Mouse (Mus musculus): ENCODE results near the gene Cd52. TPM values are rescaled to one million over a fixed set of nuclear protein-coding genes. Genes with fewer than 3 reads are reported as not detected.
A peak's percentile ranks its signal among the peaks of the same experiment; 100 is the strongest.
"Not testable (repeated sequence)": the region's sequence is repeated elsewhere in the genome, so short reads cannot be mapped to it uniquely, and the experiment has no call there.

Gene Cd52
- 2.0 and 660 TPM in 2 replicates for polyA plus RNA-seq (2012; rRNA removed)

DNA sequence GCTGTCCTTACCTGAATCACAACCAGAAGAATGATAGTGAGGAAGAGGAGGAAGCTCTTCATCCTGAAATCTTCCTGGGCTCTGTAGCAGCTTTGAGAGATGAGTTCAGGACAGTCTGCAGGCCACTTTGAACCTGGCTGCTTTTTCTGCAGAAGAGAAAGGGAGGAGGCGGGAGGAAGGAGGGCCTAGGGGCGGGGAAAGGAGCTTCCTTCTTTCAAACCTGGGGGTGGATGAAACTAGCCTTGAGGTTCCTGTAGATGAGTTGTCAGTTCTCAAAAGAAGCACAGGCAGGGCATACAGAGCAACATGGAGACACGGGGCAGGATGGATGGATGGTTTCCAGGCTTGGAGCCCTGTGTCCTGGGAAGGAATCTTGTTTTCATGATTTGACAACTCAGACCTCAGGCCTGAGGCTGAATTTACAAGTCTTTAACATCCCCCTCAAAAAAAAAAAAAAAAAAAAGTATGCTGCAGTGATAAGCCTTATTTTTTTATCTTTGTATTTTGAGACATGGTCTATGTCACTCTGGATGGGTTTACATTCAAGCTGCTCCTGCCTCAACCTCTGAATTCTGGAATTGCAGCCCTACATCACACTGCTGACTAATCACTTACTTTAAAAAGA lies at the start of gene Cd52:
TSS of gene Cd52 (minus strand) at position 160 of the 625 bp plus-strand sequence.
- Histone ChIP-seq H3K4me3 (ENCODE audit: control insufficient read depth, low read depth, low read length) (no peak within 1 kb of the TSS), H3K36me3 (ENCODE audit: control insufficient read depth, insufficient read depth, low read length) (no peaks in the 10 kb centered on the region), H3K4me1 (ENCODE audit: control insufficient read depth, insufficient read depth, low read length) (no peaks in the 10 kb centered on the region), H3K27me3 (ENCODE audit: control insufficient read depth, insufficient read depth, low read length) (no peaks in the 10 kb centered on the region), H3K27ac (ENCODE audit: control insufficient read depth, insufficient read depth, low read depth, low read length) (no peak within 1 kb of the TSS)
- TF ChIP-seq CTCF (IDR thresholded peaks at IDR 0.05; ENCODE audit: control insufficient read depth, insufficient read depth, insufficient replicate concordance, low read depth, low read length): no peak
- no peak for TF ChIP-seq POLR2A (IDR thresholded peaks at IDR 0.05; ENCODE audit: control insufficient read depth, low read depth, low read length)

DNA sequence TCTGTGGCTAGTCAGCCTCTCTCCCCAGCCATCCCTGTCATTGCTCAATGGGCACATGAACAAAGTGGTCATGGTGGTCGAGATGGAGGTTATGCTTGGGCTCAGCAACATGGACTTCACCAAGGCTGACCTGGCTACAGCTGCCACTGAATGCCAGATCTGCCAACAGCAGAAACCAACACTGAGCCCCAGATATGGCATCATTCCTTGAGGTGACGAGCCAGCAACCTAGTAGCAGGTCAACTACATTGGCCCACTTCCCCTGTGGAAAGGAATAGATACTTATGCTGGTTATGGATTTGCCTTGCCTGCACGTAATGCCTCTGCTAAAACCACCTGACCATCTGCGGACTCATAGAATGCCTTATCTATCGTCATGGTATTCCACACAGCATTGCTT lies 49.4 kb upstream of the Cd52 start:
- not testable (repeated sequence) for H3K27me3 ChIP-seq (ENCODE audit: control insufficient read depth, insufficient read depth, low read length); H3K4me1 ChIP-seq (ENCODE audit: control insufficient read depth, insufficient read depth, low read length); H3K36me3 ChIP-seq (ENCODE audit: control insufficient read depth, insufficient read depth, low read length); H3K4me3 ChIP-seq (ENCODE audit: control insufficient read depth, low read depth, low read length); H3K27ac ChIP-seq (ENCODE audit: control insufficient read depth, insufficient read depth, low read depth, low read length)

- H3K36me3 ChIP-seq (ENCODE audit: control insufficient read depth, insufficient read depth, low read length): peaks cover 1% of the 10 kb centered on the region
Measured at GRCm38 (mm10) chr4:134138857-134139256, 44.0 kb upstream of the Cd52 start.

DNA sequence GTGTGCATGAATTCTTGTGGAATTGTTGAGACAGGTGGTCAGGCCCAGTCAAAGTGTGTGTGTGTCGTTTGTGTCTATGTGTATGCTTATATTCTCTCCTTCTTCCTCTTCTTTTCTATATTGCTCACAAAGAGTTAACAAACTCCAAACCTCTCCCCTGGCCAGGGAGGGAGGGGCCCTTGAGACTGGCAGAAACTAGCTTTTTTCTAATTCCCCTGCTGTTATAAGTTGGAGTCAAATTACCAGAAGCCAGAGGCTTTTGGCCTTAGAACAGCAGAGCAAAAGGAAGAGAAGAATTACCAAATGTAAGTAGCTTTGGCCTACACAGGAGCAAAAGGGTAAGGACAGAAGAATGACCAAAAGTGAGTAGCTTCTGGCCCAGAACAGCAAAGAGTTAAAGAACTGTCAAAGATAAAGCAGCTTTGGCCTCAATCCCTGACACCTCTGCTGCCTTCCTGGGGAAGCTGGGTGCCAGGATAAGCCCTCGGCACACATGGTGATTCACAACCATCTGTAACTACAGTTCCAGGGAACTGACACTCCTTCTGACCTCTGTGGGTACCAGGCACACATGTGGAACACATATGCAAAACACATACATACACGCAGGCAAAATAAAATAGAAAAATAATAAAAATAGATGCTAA lies 41.5 kb upstream of the Cd52 start:
- TF ChIP-seq CTCF (IDR thresholded peaks at IDR 0.05; ENCODE audit: control insufficient read depth, insufficient read depth, insufficient replicate concordance, low read depth, low read length) (no peak), POLR2A (IDR thresholded peaks at IDR 0.05; ENCODE audit: control insufficient read depth, low read depth, low read length) (no peak)
- Histone ChIP-seq H3K36me3 (ENCODE audit: control insufficient read depth, insufficient read depth, low read length) (peaks cover 1% of the 10 kb centered on the region), H3K4me1 (ENCODE audit: control insufficient read depth, insufficient read depth, low read length) (no peaks in the 10 kb centered on the region), H3K27ac (ENCODE audit: control insufficient read depth, insufficient read depth, low read depth, low read length) (no peak overlapping the region), H3K4me3 (ENCODE audit: control insufficient read depth, low read depth, low read length) (no peak overlapping the region), H3K27me3 (ENCODE audit: control insufficient read depth, insufficient read depth, low read length) (no peaks in the 10 kb centered on the region)

More at GRCm38 (mm10) chr4:134138857-134139256, 44.0 kb upstream of the Cd52 start:
- H3K27ac ChIP-seq (ENCODE audit: control insufficient read depth, insufficient read depth, low read depth, low read length): no peak overlapping the region
- TF ChIP-seq CTCF (IDR thresholded peaks at IDR 0.05; ENCODE audit: control insufficient read depth, insufficient read depth, insufficient replicate concordance, low read depth, low read length) (no peak), POLR2A (IDR thresholded peaks at IDR 0.05; ENCODE audit: control insufficient read depth, low read depth, low read length) (no peak)
- H3K4me3 ChIP-seq (ENCODE audit: control insufficient read depth, low read depth, low read length): no peak overlapping the region
- H3K4me1 ChIP-seq (ENCODE audit: control insufficient read depth, insufficient read depth, low read length): no peaks in the 10 kb centered on the region
- no peaks in the 10 kb centered on the region for H3K27me3 ChIP-seq (ENCODE audit: control insufficient read depth, insufficient read depth, low read length)

DNA sequence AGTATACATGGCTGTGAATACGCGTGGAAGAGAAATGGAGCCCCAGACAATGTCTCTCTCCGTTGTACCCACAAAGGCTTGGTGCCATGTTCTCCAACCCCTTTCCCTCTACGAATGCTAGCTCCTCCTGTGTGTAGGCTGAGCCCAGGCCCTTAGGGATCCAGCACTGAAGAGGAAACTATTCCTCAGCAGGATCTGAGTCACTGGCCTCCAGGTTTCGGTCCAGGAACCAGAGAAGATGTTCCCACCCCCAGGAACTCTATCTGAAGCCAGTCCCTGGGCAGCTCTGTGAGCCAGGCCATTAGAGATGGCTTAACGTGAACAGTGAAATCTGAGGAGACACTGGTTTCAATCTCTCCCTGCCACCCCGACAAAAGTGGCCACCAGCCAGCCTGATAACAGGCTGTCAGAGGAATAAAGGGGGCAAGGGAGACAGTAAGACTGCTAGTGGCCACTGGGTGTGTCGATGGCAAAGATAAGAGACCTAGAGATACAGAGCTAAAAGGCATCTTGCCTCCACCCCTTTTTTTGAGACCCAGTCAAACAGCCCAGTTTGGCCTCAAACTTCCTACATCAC lies 37.7 kb upstream of the Cd52 start:
- peaks cover 11% of the 10 kb centered on the region for H3K4me1 ChIP-seq (ENCODE audit: control insufficient read depth, insufficient read depth, low read length)
- TF ChIP-seq POLR2A (IDR thresholded peaks at IDR 0.05; ENCODE audit: control insufficient read depth, low read depth, low read length) (no peak), CTCF (IDR thresholded peaks at IDR 0.05; ENCODE audit: control insufficient read depth, insufficient read depth, insufficient replicate concordance, low read depth, low read length) (no peak)
- no peak overlapping the region for H3K27ac ChIP-seq (ENCODE audit: control insufficient read depth, insufficient read depth, low read depth, low read length)
- peaks cover 1% of the 10 kb centered on the region for H3K36me3 ChIP-seq (ENCODE audit: control insufficient read depth, insufficient read depth, low read length)
- no peak overlapping the region for H3K4me3 ChIP-seq (ENCODE audit: control insufficient read depth, low read depth, low read length)
- no peaks in the 10 kb centered on the region for H3K27me3 ChIP-seq (ENCODE audit: control insufficient read depth, insufficient read depth, low read length)

DNA sequence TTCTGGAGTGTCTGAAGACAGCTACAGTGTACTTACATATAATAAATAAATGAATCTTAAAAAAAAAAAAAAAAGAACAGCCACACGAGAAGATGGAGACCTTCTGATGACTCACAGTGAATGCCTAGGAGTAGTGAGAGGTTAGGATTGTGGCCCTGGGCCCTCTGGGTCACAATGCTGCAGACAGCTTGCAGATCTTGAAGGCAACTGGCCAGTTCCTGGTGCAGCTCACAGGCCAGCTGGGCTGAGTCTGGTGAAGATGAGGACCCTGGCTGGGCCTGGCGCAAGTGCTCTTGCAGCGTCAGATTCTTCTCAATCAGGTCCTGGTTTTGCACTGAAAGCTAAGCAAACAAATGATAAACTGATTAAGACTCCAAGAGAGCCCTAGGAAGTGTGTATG lies 37.2 kb upstream of the Cd52 start:
- H3K4me1 ChIP-seq (ENCODE audit: control insufficient read depth, insufficient read depth, low read length): peaks cover 15% of the 10 kb centered on the region
- no peaks in the 10 kb centered on the region for H3K27me3 ChIP-seq (ENCODE audit: control insufficient read depth, insufficient read depth, low read length)
- no peak overlapping the region for H3K4me3 ChIP-seq (ENCODE audit: control insufficient read depth, low read depth, low read length)
- no peak for TF ChIP-seq CTCF (IDR thresholded peaks at IDR 0.05; ENCODE audit: control insufficient read depth, insufficient read depth, insufficient replicate concordance, low read depth, low read length)
- no peak overlapping the region for H3K27ac ChIP-seq (ENCODE audit: control insufficient read depth, insufficient read depth, low read depth, low read length)
- peaks cover 1% of the 10 kb centered on the region; the same call in 1 of the 2 replicates for H3K36me3 ChIP-seq (ENCODE audit: control insufficient read depth, insufficient read depth, low read length)

DNA sequence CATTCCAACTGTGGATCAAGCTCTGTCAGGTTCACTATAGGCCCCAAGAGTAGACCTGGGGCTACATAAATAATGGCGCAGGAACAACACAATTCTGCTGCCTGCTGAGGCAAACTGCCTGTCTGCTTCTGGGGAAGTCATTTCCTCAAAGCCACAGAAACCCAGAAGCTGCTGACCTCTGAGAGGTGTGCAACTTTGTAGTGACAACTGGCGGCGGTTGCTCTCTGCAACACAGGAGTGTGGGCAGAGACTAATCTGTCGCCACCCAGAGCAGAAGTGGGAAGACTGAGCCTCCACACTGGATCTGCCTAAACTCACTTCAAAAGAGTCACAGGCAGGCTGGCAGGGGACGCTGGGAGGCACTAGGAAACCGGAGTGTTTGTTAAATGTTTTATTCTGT lies 34.6 kb upstream of the Cd52 start:
- TF ChIP-seq CTCF (IDR thresholded peaks at IDR 0.05; ENCODE audit: control insufficient read depth, insufficient read depth, insufficient replicate concordance, low read depth, low read length): no peak
- no peak for TF ChIP-seq POLR2A (IDR thresholded peaks at IDR 0.05; ENCODE audit: control insufficient read depth, low read depth, low read length)
- peaks cover 1% of the 10 kb centered on the region; the same call in 1 of the 2 replicates for H3K36me3 ChIP-seq (ENCODE audit: control insufficient read depth, insufficient read depth, low read length)
- H3K4me1 ChIP-seq (ENCODE audit: control insufficient read depth, insufficient read depth, low read length): peaks cover 16% of the 10 kb centered on the region
- peak overlapping the region; percentile 92 for H3K4me3 ChIP-seq (ENCODE audit: control insufficient read depth, low read depth, low read length)
- no peak overlapping the region for H3K27ac ChIP-seq (ENCODE audit: control insufficient read depth, insufficient read depth, low read depth, low read length)
- H3K27me3 ChIP-seq (ENCODE audit: control insufficient read depth, insufficient read depth, low read length): no peaks in the 10 kb centered on the region
